In genomic region chr15:98387621-98388020, GRCm38 (mm10) we compare ENCODE assay signal across 25 mouse cellular contexts. TPM values are rescaled to one million over a fixed set of nuclear protein-coding genes. Genes with fewer than 3 reads are reported as not detected.
DNase-seq lines count a peak whose midpoint lies in the region; ATAC-seq and TF ChIP-seq lines count a peak whose summit lies in the region.
"Had no signal": no experiment of that assay in that cellular context is flagged by ENCODE, and none has a peak within 500 bp of the region (broad histone marks: within the 10 kb centered on the region; RNA-seq: fewer than 3 reads in every experiment).

No protein-coding gene starts in this region.

- no peak overlapping the region for H3K4me3 ChIP-seq in lung, postnatal 0 days (ENCODE audit: low read depth, low read length)
- no peak overlapping the region for H3K4me3 ChIP-seq in lung, adult 2 months (replicated peaks; ENCODE audit: extremely low read depth, low read depth, low read length)
- H3K4me3 ChIP-seq: intestine, embryonic 15.5 days; limb, embryonic 15.5 days; lung, embryonic 15.5 days; midbrain, embryonic 12.5 days had no signal

- no peak for TF ChIP-seq POLR2A in lung, adult 2 months (IDR thresholded peaks at IDR 0.05; ENCODE audit: borderline replicate concordance, extremely low read depth, low read depth, low read length)

- H3K4me1 ChIP-seq in lung, postnatal 0 days (ENCODE audit: insufficient read depth, low read depth, low read length): no peaks in the 10 kb centered on the region
- no peaks in the 10 kb centered on the region for H3K4me1 ChIP-seq in lung, adult 2 months (ENCODE audit: control insufficient read depth, insufficient read depth, low read length)
- H3K4me1 ChIP-seq: intestine, embryonic 15.5 days; limb, embryonic 15.5 days; midbrain, embryonic 12.5 days had no signal

- no peak overlapping the region for H3K27ac ChIP-seq in lung, postnatal 0 days (ENCODE audit: low read length)
- H3K27ac ChIP-seq: intestine, embryonic 15.5 days; limb, embryonic 15.5 days; lung, embryonic 15.5 days; midbrain, embryonic 12.5 days had no signal

- no peak for ATAC-seq in lung, postnatal 0 days
- ATAC-seq: intestine, embryonic 15.5 days; Patski had no signal

- no peaks in the 10 kb centered on the region for H3K9me3 ChIP-seq in lung, postnatal 0 days (ENCODE audit: low read length)
- H3K9me3 ChIP-seq: intestine, embryonic 15.5 days; limb, embryonic 15.5 days; lung, embryonic 15.5 days; midbrain, embryonic 12.5 days had no signal

- 64% methylated on average over 2 of the region's 2 CpGs for WGBS in lung, postnatal 0 days
- 72% methylated on average over 2 of the region's 2 CpGs for WGBS in lung, adult 2 months

- TF ChIP-seq CTCF in lung, postnatal 0 days (IDR thresholded peaks at IDR 0.05): no peak
- no peak for TF ChIP-seq CTCF in lung, adult 2 months (IDR thresholded peaks at IDR 0.05; ENCODE audit: insufficient read depth, low read length)

- no peaks in the 10 kb centered on the region for H3K36me3 ChIP-seq in lung, postnatal 0 days (ENCODE audit: insufficient read depth, low read length)
- H3K36me3 ChIP-seq: intestine, embryonic 15.5 days; limb, embryonic 15.5 days; lung, embryonic 15.5 days; midbrain, embryonic 12.5 days had no signal

- intact Hi-C loops in left cerebral cortex, postnatal 36 days (cut with DNase I): loop anchor here (2.0 kb wide), 1 partner anchor 207 kb away; no protein-coding TSS in a partner anchor

- no peak overlapping the region for H3K9ac ChIP-seq in lung, postnatal 0 days (replicated peaks; ENCODE audit: low read depth)
- H3K9ac ChIP-seq: intestine, embryonic 15.5 days; limb, embryonic 15.5 days; lung, embryonic 15.5 days; midbrain, embryonic 12.5 days had no signal

- DNase-seq in embryo, embryonic 10 days (ENCODE audit: low spot score): peak; percentile 16
- no peak for DNase-seq in embryo, embryonic 9.5 days (ENCODE audit: extremely low spot score)
- peak; percentile 13 for DNase-seq in lung, postnatal 0 days (ENCODE audit: low spot score)
- no peak for DNase-seq in lung, adult 2 months
- peak; percentile 48 for DNase-seq in ES-CJ7 (ENCODE audit: low read depth, low spot score)
- peak; percentile 16 for DNase-seq in embryo, embryonic 11 days
- DNase-seq in left cerebral cortex, postnatal 36 days (ENCODE audit: low spot score in 2 of 2): no peak
- no peak for DNase-seq in cerebellum, adult 18-20 months
- DNase-seq: B cell, adult 2 months; cerebellum, adult 11 months; gastrocnemius, postnatal 25 days; heart, postnatal 4 days; kidney, postnatal 10 days; right cerebral cortex, postnatal 25 days; thymus, postnatal 4 days had no signal

- no peak for TF ChIP-seq EP300 in lung, postnatal 0 days (IDR thresholded peaks at IDR 0.05)

- no peaks in the 10 kb centered on the region for H3K27me3 ChIP-seq in lung, postnatal 0 days (replicated peaks; ENCODE audit: insufficient read depth, low read length)
- H3K27me3 ChIP-seq: intestine, embryonic 15.5 days; limb, embryonic 15.5 days; lung, embryonic 15.5 days; midbrain, embryonic 12.5 days had no signal

- H3K4me2 ChIP-seq in lung, postnatal 0 days (replicated peaks; ENCODE audit: low read depth, low read length): no peak overlapping the region
- H3K4me2 ChIP-seq: heart, embryonic 11.5 days; intestine, embryonic 15.5 days; limb, embryonic 15.5 days; lung, embryonic 15.5 days; midbrain, embryonic 12.5 days had no signal

RNA-seq across cellular contexts. Expression of gene Olfr283, which starts 6.9 kb away (rescaled TPM):
- polyA plus RNA-seq in lung, postnatal 0 days (2015; fragmentation: Nextera tagmentation; extraction: Ambion mirVana): not detected in 2 replicates
- polyA plus RNA-seq in lung, adult 2 months (2012; rRNA removed): not detected in 2 replicates
- not detected for total RNA-seq in left cerebral cortex, postnatal 36 days (2021)
- total RNA-seq: gastrocnemius, postnatal 25 days; heart, postnatal 4 days; layer of hippocampus, adult 8-10 months; left cerebral cortex, adult 8-10 months had no signal
- polyA plus RNA-seq: heart, embryonic 11.5 days; intestine, embryonic 15.5 days; limb, embryonic 15.5 days; lung, embryonic 15.5 days; midbrain, embryonic 12.5 days; Patski; testis, adult 2 months had no signal

RNA-seq across cellular contexts. Expression of gene Olfr282, which starts 43.4 kb away (rescaled TPM):
- not detected in 2 replicates for polyA plus RNA-seq in lung, postnatal 0 days (2015; fragmentation: Nextera tagmentation; extraction: Ambion mirVana)
- not detected in 2 replicates for polyA plus RNA-seq in lung, adult 2 months (2012; rRNA removed)
- not detected for total RNA-seq in left cerebral cortex, postnatal 36 days (2021)
- total RNA-seq: gastrocnemius, postnatal 25 days; heart, postnatal 4 days; layer of hippocampus, adult 8-10 months; left cerebral cortex, adult 8-10 months had no signal
- polyA plus RNA-seq: cortical plate, adult 2 months; heart, embryonic 11.5 days; intestine, embryonic 15.5 days; limb, embryonic 15.5 days; lung, embryonic 15.5 days; midbrain, embryonic 12.5 days; Patski had no signal

RNA-seq across cellular contexts. Expression of gene Olfr284, which starts 46.8 kb away (rescaled TPM):
- not detected in 2 replicates for polyA plus RNA-seq in lung, postnatal 0 days (2015; fragmentation: Nextera tagmentation; extraction: Ambion mirVana)
- not detected in 2 replicates for polyA plus RNA-seq in lung, adult 2 months (2012; rRNA removed)
- not detected for total RNA-seq in left cerebral cortex, postnatal 36 days (2021)
- total RNA-seq: gastrocnemius, postnatal 25 days; heart, postnatal 4 days; layer of hippocampus, adult 8-10 months; left cerebral cortex, adult 8-10 months had no signal
- polyA plus RNA-seq: cortical plate, adult 2 months; heart, embryonic 11.5 days; intestine, embryonic 15.5 days; limb, embryonic 15.5 days; lung, embryonic 15.5 days; midbrain, embryonic 12.5 days; Patski; testis, adult 2 months had no signal

Comparison
In these comparisons a context has a peak if more than half of its experiments do, and no peak if none do; other contexts are left out.
1. DNase-seq: peak in embryo, embryonic 10 days (single experiment), lung, postnatal 0 days (single experiment), ES-CJ7 (single experiment) and embryo, embryonic 11 days (single experiment); none in embryo, embryonic 9.5 days (single experiment), lung, adult 2 months (single experiment), left cerebral cortex, postnatal 36 days (0 of 2) and cerebellum, adult 18-20 months (0 of 2).